Mouse (Mus musculus) CD4-positive, CD25-positive, alpha-beta regulatory T cell, adult 2 months (primary cell): ENCODE measurements around the gene Rab31.

Source experiments
- DNase-seq: peaks from one replicate; pipeline ENCODE4 v3.0.0-alpha.2; 2012; ENCODE audit warnings: low read depth, low spot score

Gene Rab31

GRCm38 (mm10) chr17:65703527-65704391 is 68.8 kb downstream of the Rab31 start:
- DNase-seq, result no peak

- no peak for DNase-seq
Measured at GRCm38 (mm10) chr17:65701797-65702566, 70.6 kb downstream of the Rab31 start.

GRCm38 (mm10) chr17:65701356-65701755 is 71.2 kb downstream of the Rab31 start:
- no peak for DNase-seq

DNA sequence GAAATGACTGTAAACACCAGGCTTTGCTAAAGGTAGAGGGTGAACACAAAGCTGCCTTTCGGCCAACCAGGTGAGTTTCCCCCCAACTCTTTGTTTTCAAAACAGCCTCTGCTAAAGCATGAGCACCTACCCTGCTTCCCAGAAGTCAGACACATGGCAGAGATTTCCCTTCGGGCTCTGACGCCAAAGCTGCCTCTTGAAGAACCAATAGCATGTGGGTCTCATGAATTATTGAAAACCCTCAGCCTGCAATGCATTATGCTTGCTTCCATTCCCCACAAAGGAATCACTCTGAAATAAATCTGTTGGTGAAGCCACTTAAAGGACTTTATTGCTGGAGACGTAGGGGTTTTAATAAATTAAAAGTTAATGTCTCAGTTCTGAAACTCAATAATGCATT is 72.5 kb downstream of the Rab31 start:
- DNase-seq, result no peak

DNA sequence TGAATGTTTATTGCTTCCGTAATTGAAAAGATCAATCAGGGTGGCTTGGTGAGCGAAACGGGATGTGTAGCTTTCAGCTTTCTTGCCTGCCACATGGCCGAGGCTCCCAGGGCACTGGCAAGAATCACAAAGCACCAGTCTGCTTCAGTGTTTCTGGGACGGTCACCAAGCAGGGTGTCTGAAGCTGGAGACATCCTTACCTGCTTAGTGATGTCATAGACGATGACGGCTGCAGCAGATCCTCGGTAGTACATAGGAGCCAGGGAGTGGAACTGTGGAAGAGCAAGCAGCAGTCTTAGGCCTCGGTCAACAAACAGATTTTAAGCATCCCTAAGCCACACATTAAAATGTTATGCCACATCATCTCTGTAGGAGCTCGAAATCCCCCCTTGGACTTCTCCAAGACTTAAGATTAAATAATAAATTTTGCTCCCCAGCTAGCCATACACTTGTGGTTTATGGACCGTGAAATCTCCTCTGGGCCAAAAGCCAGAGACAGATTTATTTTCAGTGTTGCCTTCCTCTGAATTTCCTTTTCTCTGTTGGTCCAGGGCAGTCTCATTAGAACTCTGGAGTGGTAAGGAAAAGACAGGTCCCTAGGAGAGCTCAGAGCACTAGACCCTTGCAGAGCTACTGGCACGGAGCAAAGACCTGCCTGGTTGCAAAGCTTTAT is 74.6 kb downstream of the Rab31 start:
- no peak for DNase-seq

- no peak for DNase-seq
Measured at GRCm38 (mm10) chr17:65696939-65697338, 75.6 kb downstream of the Rab31 start.

DNA sequence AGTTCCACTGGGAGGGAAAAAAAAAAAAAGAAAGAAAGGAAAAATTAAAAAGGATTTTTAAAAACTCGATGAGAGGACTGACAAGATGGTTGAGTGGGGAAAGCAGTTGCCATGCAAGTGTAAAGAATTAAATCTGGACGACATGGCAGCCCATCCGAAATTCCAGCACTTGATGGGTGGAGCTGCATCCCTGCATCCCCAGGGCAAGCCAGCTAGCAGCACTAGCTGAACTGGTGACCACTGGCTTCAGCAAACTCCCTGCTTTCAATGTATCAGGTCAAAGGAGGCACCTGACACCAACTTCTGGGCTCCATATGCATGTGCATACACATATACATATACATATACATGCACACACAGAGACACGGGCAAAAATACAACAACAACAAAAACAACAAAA is 80.3 kb downstream of the Rab31 start:
- DNase-seq, result no peak

DNA sequence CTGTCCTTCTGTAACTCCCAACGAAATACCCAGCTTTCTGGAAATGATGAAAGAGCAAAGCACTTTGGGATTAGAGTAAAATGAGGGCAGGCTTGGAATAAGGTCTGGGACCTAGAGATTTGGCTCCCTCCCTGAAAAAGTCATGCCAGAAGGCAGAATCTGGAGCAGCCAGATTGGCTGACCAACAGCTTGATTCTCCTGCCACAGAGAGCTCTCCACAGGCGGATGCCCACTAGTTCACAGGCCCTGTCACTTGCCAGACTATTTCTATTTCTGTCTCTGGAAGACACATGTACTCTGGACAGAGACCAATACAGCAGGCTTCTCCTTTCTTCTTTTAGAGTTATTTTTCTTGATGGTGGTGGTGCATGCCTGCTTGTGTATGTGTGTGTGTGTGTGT is 88.8 kb downstream of the Rab31 start:
- DNase-seq, result no peak

DNA sequence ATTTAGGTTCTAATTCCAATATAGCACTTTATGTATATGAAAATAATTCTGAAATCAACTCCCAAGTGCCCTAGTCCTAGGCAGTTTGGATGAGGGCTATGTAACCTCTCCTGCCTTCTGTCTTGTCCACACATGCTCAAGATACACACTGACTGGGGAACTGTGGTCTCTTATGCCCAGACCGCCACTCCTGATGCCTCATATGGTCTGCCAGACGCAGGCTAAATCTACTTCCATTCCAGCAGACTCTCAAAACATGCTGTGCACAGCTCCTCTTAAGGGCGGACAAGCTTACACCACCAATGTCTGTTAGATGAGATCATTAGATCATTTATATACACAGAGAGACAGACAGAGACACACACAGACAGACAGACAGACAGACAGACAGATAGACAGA is 89.2 kb downstream of the Rab31 start:
- DNase-seq, result no peak

DNA sequence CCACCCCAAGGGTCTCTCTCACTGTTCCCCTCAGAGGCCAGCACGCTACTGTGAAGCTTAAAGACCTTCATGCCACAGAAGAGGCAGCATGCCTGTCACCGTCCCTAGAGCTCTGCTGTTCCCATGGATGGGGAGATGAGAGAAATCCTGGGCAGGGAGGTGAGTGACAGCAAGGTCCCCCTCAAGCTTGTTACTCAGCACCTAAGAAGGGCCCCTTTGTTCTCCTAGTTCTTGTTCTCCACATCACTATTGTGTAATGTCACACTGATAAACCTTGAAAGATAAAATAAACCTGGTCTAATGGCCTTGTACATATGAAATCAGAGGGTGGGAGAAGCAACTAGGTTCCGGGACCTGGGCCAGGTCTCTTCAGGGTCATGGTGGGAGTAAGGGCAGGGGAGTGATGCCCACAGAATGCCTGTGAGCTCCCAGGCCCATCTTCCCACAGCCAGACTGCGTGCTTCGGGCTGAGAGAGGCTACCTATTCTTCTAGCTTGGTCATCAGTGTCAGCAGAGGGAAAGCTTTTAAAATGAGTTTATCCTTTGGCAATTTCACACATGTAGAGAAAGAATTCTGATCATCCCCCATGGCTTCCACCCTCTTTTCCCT is 90.4 kb downstream of the Rab31 start:
- no peak for DNase-seq

- DNase-seq, result no peak
Measured at GRCm38 (mm10) chr17:65681516-65681915, 91.0 kb downstream of the Rab31 start.

GRCm38 (mm10) chr17:65680801-65681412 is 91.6 kb downstream of the Rab31 start:
- DNase-seq, result no peak

- DNase-seq, result no peak
Measured at GRCm38 (mm10) chr17:65679806-65680446, 92.6 kb downstream of the Rab31 start.

DNA sequence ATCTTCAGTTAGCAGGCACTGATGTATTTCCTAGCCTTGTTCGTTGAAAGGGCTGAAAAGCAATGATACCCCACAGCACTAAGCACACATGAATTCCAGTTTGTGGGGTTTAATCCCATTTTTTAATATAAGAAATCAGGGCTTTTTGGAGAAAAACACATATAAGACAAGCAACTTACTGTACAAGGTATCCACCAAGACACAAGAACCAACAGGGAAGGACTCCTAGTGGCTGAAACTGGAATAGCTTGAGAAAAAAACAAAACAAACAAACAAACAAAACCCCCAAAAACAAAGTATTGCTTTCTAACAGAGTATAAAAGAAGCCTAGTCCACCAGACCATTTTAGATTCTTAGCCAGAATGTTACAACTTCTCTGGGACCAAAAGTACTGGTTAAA is 94.8 kb downstream of the Rab31 start:
- DNase-seq, result peak; percentile 7

GRCm38 (mm10) chr17:65676536-65676935 is 96.0 kb downstream of the Rab31 start:
- DNase-seq, result no peak

DNA sequence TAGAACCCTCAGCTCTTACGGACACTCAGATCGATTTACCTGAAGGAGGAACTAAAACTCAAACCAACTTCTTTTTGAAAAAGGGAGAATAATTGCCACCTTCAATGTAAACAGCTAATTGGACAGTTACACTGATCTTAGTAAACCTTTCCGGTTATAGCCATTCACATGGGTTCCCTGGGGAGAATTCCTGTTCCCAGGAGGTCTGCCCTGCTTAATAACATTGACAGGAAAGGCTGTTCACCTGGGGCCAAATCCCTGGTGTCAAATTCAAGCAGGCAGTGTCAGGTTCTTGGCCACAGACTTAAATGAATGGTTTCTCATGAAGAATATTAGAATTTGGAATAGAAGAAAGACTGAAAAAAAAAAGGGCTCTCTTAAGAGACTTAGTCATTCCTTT is 96.6 kb downstream of the Rab31 start:
- no peak for DNase-seq

DNA sequence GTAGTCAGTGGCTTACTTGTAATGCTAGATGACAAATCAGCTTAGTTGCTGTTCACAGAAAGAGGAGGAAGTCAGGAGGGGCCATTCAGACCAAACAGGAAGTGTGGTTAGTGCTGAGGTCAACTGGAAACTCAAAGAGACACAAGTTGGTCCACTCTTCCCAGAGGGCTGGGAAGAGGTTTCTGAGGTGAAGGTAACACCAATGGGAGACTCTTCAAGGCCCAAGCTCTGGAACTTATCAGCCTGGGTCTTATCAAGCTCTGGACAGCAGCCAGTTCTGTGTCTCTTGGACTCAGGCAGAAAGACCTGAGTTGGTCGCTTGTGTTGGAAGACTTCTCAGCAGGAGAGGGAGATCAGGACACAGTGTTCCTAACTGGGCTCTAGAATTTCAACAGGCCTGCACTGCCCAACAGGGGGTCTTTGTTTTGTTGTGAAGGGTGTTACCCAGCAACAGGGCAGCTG is 97.8 kb downstream of the Rab31 start:
- no peak for DNase-seq

DNA sequence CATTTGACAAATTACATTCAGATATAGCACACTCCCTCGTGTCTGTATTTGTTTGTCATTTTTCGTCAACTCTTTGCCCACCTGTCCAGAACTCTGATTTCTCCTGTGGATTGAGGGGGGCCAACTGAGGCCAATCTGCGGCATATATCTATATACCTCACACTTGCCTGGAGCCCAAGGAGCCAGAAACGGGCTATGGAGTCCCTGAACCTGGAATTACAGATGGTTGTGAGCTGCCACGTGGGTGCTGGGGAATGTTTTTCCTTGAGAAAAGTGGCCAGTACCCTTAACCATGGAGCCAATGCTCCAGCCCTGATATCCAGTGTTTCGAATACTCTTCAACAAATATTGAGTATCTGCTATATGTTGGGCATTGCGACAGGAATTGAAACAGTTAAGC is 99.6 kb downstream of the Rab31 start:
- DNase-seq, result no peak

DNA sequence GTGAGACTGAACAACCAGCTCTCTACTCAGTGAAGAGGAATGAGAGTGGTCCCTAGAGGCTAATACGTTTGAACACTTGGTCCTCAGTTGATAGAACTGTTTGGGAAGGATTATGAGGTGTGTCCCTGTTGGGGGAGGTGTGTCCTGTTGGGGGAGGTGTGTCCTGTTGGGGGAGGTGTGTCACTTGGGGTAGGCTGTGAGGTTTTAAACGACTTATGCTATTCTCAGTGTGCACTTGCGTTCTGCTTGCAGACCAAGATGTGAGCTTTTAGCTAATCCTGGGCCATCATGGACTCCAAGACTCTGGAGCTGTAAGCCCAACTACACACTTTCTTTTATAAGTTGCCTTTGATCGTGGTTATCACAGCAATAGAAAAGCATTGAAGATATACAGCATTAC is 103.5 kb downstream of the Rab31 start:
- DNase-seq, result no peak

DNA sequence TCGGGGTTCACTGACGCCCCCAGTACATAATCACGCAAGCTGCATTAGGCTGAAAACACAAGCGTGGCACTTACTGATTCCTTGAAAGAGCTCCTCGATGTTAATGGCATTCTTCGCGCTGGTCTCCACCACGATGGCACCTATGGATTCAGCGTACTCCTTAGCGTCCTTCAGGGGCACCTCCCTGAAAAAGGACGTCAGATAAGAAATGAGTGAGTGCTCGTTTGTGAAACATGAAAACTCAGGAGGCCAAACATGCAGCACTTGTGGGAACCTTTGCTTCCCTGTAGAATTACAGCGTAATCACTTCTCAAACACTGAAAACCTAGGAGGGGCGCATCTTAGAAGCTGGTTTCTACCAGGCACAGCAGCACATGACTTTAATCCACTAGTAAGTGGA is 104.8 kb downstream of the Rab31 start:
- DNase-seq, result no peak
